Mouse (Mus musculus): ENCODE results near the gene BC004004.
"Not testable (repeated sequence)": the region's sequence is repeated elsewhere in the genome, so short reads cannot be mapped to it uniquely, and the experiment has no call there.

Gene BC004004

GRCm38 (mm10) chr17:29299282-29299681 lies 30.7 kb downstream of the BC004004 start:
- no peak for DNase-seq (ENCODE audit: low spot score)

- DNase-seq (ENCODE audit: low spot score), result no peak
These were observed 32.3 kb downstream of the BC004004 start for GRCm38 (mm10) chr17:29300926-29301325.

GRCm38 (mm10) chr17:29301421-29301820 lies 32.8 kb downstream of the BC004004 start:
- no peak for DNase-seq (ENCODE audit: low spot score)

- no peak for DNase-seq (ENCODE audit: low spot score)
These were observed 33.6 kb downstream of the BC004004 start for GRCm38 (mm10) chr17:29302149-29302548.

GRCm38 (mm10) chr17:29303087-29303486 lies 34.5 kb downstream of the BC004004 start:
- DNase-seq (ENCODE audit: low spot score), result no peak

- no peak for DNase-seq (ENCODE audit: low spot score)
These were observed 35.3 kb downstream of the BC004004 start for GRCm38 (mm10) chr17:29303856-29304255.

- DNase-seq (ENCODE audit: low spot score), result no peak
These were observed 35.9 kb downstream of the BC004004 start for GRCm38 (mm10) chr17:29304376-29305057.

- DNase-seq (ENCODE audit: low spot score), result peak; percentile 47
These were observed 36.6 kb downstream of the BC004004 start for GRCm38 (mm10) chr17:29305058-29305806.

GRCm38 (mm10) chr17:29305871-29306270 lies 37.3 kb downstream of the BC004004 start:
- DNase-seq (ENCODE audit: low spot score), result no peak

- no peak for DNase-seq (ENCODE audit: low spot score)
These were observed 41.6 kb downstream of the BC004004 start for GRCm38 (mm10) chr17:29310056-29310623.

GRCm38 (mm10) chr17:29311602-29312001 lies 43.0 kb downstream of the BC004004 start:
- no peak for DNase-seq (ENCODE audit: low spot score)

- DNase-seq (ENCODE audit: low spot score), result no peak
These were observed 43.5 kb downstream of the BC004004 start for GRCm38 (mm10) chr17:29312082-29312481.

GRCm38 (mm10) chr17:29313300-29313699 lies 44.7 kb downstream of the BC004004 start:
- no peak for DNase-seq (ENCODE audit: low spot score)

- DNase-seq (ENCODE audit: low spot score), result no peak
These were observed 47.3 kb downstream of the BC004004 start for GRCm38 (mm10) chr17:29315672-29316465.

GRCm38 (mm10) chr17:29316891-29317290 lies 48.3 kb downstream of the BC004004 start:
- no peak for DNase-seq (ENCODE audit: low spot score)

GRCm38 (mm10) chr17:29317380-29317779 lies 48.8 kb downstream of the BC004004 start, which contains the start of gene Pi16:
TSS of gene Pi16 (plus strand) at chr17:29317680.
- DNase-seq (ENCODE audit: low spot score), result not testable (repeated sequence)

- no peak for DNase-seq (ENCODE audit: low spot score)
These were observed 50.2 kb downstream of the BC004004 start for GRCm38 (mm10) chr17:29318731-29319250.

- DNase-seq (ENCODE audit: low spot score), result no peak
These were observed 50.9 kb downstream of the BC004004 start for GRCm38 (mm10) chr17:29319476-29319875.

- no peak for DNase-seq (ENCODE audit: low spot score)
These were observed 51.5 kb downstream of the BC004004 start for GRCm38 (mm10) chr17:29319881-29320639.

- no peak for DNase-seq (ENCODE audit: low spot score)
These were observed 53.4 kb downstream of the BC004004 start for GRCm38 (mm10) chr17:29321765-29322602.
